Mouse (Mus musculus) small intestine, adult 2 months (tissue): ENCODE measurements around the gene Megf11.

Source experiments
- CTCF ChIP-seq: fragments of 200-500 bp; IDR thresholded peaks from 2 replicates; pipeline ENCODE4 v1.5.1; 2012; ENCODE audit warnings: low read depth, mild to moderate bottlenecking, control low read depth, inconsistent platforms, low read length, moderate library complexity, mixed read lengths; ENCODE audit not compliant: insufficient replicate concordance, insufficient read length; ENCODE audit errors: extremely low read depth
- POLR2A ChIP-seq: fragments of 200-500 bp; IDR thresholded peaks from 2 replicates; pipeline ENCODE4 v1.6.1; 2012; ENCODE audit warnings: low read depth, mild to moderate bottlenecking, control low read depth, inconsistent platforms, low read length, moderate library complexity

DNA sequence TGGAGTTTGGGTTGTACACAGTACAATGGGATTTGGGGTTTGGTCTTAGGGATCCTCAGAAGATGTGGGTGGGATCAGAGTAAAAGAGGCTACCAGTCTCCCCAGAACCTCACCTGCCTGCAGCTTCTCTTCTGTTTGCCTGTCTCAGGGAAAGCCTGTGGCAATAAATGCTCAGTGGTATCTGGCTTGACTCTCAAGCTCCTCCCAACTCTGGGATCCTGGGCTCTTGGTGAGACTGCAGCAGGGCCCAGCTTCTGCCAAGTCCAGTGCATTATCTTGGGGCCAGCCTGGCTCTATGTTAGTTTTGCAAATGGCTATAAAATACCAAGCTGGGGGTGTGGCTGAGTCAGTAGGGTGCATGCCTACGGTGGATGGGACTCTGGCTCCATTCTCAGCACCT, 165.9 kb downstream of the Megf11 start:
- TF ChIP-seq CTCF (no peak), POLR2A (no peak)
